Comparison of ENCODE assay signal across 9 mouse cellular contexts in the genomic region with DNA sequence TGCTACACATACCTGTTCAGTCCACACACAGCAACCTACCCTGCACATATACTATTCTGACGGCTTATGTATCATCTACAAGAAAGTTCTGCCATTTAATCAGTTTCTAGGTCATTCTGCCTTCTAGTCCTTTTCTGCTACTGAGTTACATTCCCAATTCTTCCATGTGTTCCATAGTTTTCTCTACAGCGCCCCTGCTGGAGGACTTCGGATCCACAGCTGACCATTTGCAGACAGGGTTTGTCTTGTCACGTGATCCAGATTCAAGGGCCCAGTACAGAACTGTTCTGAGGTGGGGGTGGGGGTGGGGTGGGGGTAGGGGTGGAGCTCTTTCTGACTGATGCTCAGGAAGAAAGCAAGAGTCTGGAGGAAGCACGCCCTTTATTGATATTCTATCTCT.
DNase-seq lines count a peak whose midpoint lies in the region; ATAC-seq and TF ChIP-seq lines count a peak whose summit lies in the region.
"Had no signal": no experiment of that assay in that cellular context is flagged by ENCODE, and none has a peak within 500 bp of the region (broad histone marks: within the 10 kb centered on the region; RNA-seq: fewer than 3 reads in every experiment).

No protein-coding gene starts in this region.

- H3K4me3 ChIP-seq in hindbrain, postnatal 0 days (ENCODE audit: low read length), result no peak overlapping the region
- no peak overlapping the region for H3K4me3 ChIP-seq in hindbrain, embryonic 16.5 days (ENCODE audit: low read length)
- no peak overlapping the region for H3K4me3 ChIP-seq in liver, embryonic 12.5 days
- H3K4me3 ChIP-seq: liver, embryonic 15.5 days had no signal

- H3K9me3 ChIP-seq in hindbrain, postnatal 0 days (ENCODE audit: low read length), result no peaks in the 10 kb centered on the region
- no peaks in the 10 kb centered on the region for H3K9me3 ChIP-seq in hindbrain, embryonic 16.5 days (ENCODE audit: control insufficient read depth, low read length)
- H3K9me3 ChIP-seq in liver, embryonic 12.5 days (replicated peaks), result no peaks in the 10 kb centered on the region
- H3K9me3 ChIP-seq: liver, embryonic 15.5 days had no signal

- no peaks in the 10 kb centered on the region for H3K27me3 ChIP-seq in hindbrain, postnatal 0 days (ENCODE audit: insufficient read depth, low read length)
- H3K27me3 ChIP-seq in hindbrain, embryonic 16.5 days (replicated peaks; ENCODE audit: control insufficient read depth, insufficient read depth, low read length), result no peaks in the 10 kb centered on the region
- no peaks in the 10 kb centered on the region for H3K27me3 ChIP-seq in liver, embryonic 12.5 days (replicated peaks)
- H3K27me3 ChIP-seq: liver, embryonic 15.5 days had no signal

- ATAC-seq in hindbrain, postnatal 0 days, result no peak
- ATAC-seq in hindbrain, embryonic 16.5 days, result no peak
- ATAC-seq in liver, embryonic 12.5 days, result peak; percentile 44; the same call in 1 of the 2 replicates

- no peaks in the 10 kb centered on the region for H3K4me1 ChIP-seq in hindbrain, postnatal 0 days (ENCODE audit: insufficient read depth, low read length)
- H3K4me1 ChIP-seq in hindbrain, embryonic 16.5 days (ENCODE audit: control insufficient read depth, insufficient read depth, low read depth, low read length), result no peaks in the 10 kb centered on the region
- 0 out of 2 replicates have a peak, but pooled peaks cover 7% of the 10 kb centered on the region for H3K4me1 ChIP-seq in liver, embryonic 12.5 days
- H3K4me1 ChIP-seq: liver, embryonic 15.5 days had no signal

- no peak overlapping the region for H3K27ac ChIP-seq in hindbrain, postnatal 0 days
- no peak overlapping the region for H3K27ac ChIP-seq in hindbrain, embryonic 16.5 days (ENCODE audit: low read depth, low read length)
- H3K27ac ChIP-seq in liver, embryonic 12.5 days, result no peak overlapping the region
- H3K27ac ChIP-seq: liver, embryonic 15.5 days had no signal

- H3K4me2 ChIP-seq in hindbrain, postnatal 0 days (ENCODE audit: low read depth, low read length), result no peak overlapping the region
- H3K4me2 ChIP-seq in hindbrain, embryonic 16.5 days (ENCODE audit: low read length), result no peak overlapping the region
- H3K4me2 ChIP-seq in liver, embryonic 12.5 days, result no peak overlapping the region
- H3K4me2 ChIP-seq: liver, embryonic 15.5 days had no signal

- 52% methylated on average over 5 of the region's 5 CpGs for WGBS in hindbrain, postnatal 0 days
- 51% methylated on average over 5 of the region's 5 CpGs for WGBS in hindbrain, embryonic 16.5 days
- WGBS in liver, embryonic 12.5 days (ENCODE audit: insufficient replicate concordance), result 38% methylated on average over 5 of the region's 5 CpGs

- DNase-seq in hindbrain, postnatal 0 days (ENCODE audit: low spot score), result peak; percentile 43
- peak; percentile 7 for DNase-seq in Muller cell, postnatal 12 days (ENCODE audit: inconsistent ontology term)
- DNase-seq in embryo, embryonic 11 days, result peak; percentile 54
- no peak for DNase-seq in B cell, adult 2 months
- DNase-seq in gastrocnemius, adult 8-10 months (ENCODE audit: low spot score in 2 of 2), result no peak
- DNase-seq in layer of hippocampus, adult 18-20 months (ENCODE audit: low spot score in 2 of 2), result no peak

- no peaks in the 10 kb centered on the region for H3K36me3 ChIP-seq in hindbrain, postnatal 0 days (ENCODE audit: insufficient read depth, low read length)
- H3K36me3 ChIP-seq in hindbrain, embryonic 16.5 days (ENCODE audit: control insufficient read depth, insufficient read depth, low read length), result no peaks in the 10 kb centered on the region; the same call in 1 of the 2 replicates
- H3K36me3 ChIP-seq in liver, embryonic 12.5 days, result no peaks in the 10 kb centered on the region
- H3K36me3 ChIP-seq: liver, embryonic 15.5 days had no signal

- TF ChIP-seq CTCF in hindbrain, postnatal 0 days (IDR thresholded peaks at IDR 0.05; ENCODE audit: low read depth), result peak; percentile 58

- H3K9ac ChIP-seq in hindbrain, postnatal 0 days (replicated peaks; ENCODE audit: low read length), result no peak overlapping the region
- H3K9ac ChIP-seq in hindbrain, embryonic 16.5 days (ENCODE audit: low read depth, low read length), result no peak overlapping the region
- no peak overlapping the region for H3K9ac ChIP-seq in liver, embryonic 12.5 days
- H3K9ac ChIP-seq: liver, embryonic 15.5 days had no signal

Comparison
In these comparisons a context has a peak if more than half of its experiments do, and no peak if none do; other contexts are left out.
1. DNase-seq: peak in hindbrain, postnatal 0 days (single experiment), Muller cell, postnatal 12 days (single experiment) and embryo, embryonic 11 days (single experiment); none in B cell, adult 2 months (0 of 2), gastrocnemius, adult 8-10 months (0 of 2) and layer of hippocampus, adult 18-20 months (0 of 2).